Mouse (Mus musculus): ENCODE data around the gene Eml2.

- TF ChIP-seq CTCF (IDR thresholded peaks at IDR 0.05) = peak; percentile 94
- peak; percentile 71 for TF ChIP-seq EP300 (IDR thresholded peaks at IDR 0.05)
These were observed 44.8 kb upstream of the Eml2 start for GRCm38 (mm10) chr7:19131324-19131848.
